Mouse (Mus musculus): ENCODE measurements around the gene Smyd3. TPM values are rescaled to one million over a fixed set of nuclear protein-coding genes. Genes with fewer than 3 reads are reported as not detected.

Smyd3 gene
- total RNA-seq, 2 experiments from 2014 or later, result 7.8 TPM

GRCm38 (mm10) chr1:178989485-178989884, 528.4 kb downstream of the Smyd3 start:
- DNase-seq (ENCODE audit: low spot score in 2 of 2), result no peak

- DNase-seq (ENCODE audit: low spot score in 2 of 2), result no peak
These were observed 529.7 kb downstream of the Smyd3 start for GRCm38 (mm10) chr1:178988176-178988575.

GRCm38 (mm10) chr1:178981641-178982040, 536.2 kb downstream of the Smyd3 start:
- no peak for DNase-seq (ENCODE audit: low spot score in 2 of 2)

GRCm38 (mm10) chr1:178980185-178980584, 537.7 kb downstream of the Smyd3 start:
- DNase-seq (ENCODE audit: low spot score in 2 of 2), result no peak

GRCm38 (mm10) chr1:178978617-178979245, 539.1 kb downstream of the Smyd3 start:
- no peak for DNase-seq (ENCODE audit: low spot score in 2 of 2)

- DNase-seq (ENCODE audit: low spot score in 2 of 2), result no peak
These were observed 545.8 kb downstream of the Smyd3 start for GRCm38 (mm10) chr1:178972055-178972454.

GRCm38 (mm10) chr1:178961661-178962060, 556.2 kb downstream of the Smyd3 start:
- no peak for DNase-seq (ENCODE audit: low spot score in 2 of 2)

GRCm38 (mm10) chr1:178960015-178960559, 557.8 kb downstream of the Smyd3 start:
- peak; percentile 65 to 79 for DNase-seq (ENCODE audit: low spot score in 2 of 2)

- DNase-seq (ENCODE audit: low spot score in 2 of 2), result no peak
These were observed 559.2 kb downstream of the Smyd3 start for GRCm38 (mm10) chr1:178958641-178959040.

GRCm38 (mm10) chr1:178952910-178953309, 564.9 kb downstream of the Smyd3 start:
- no peak for DNase-seq (ENCODE audit: low spot score in 2 of 2)

- DNase-seq (ENCODE audit: low spot score in 2 of 2), result no peak
These were observed 575.4 kb downstream of the Smyd3 start for GRCm38 (mm10) chr1:178942251-178942963.

- no peak for DNase-seq (ENCODE audit: low spot score in 2 of 2)
These were observed 577.5 kb downstream of the Smyd3 start for GRCm38 (mm10) chr1:178940353-178940752.

- DNase-seq (ENCODE audit: low spot score in 2 of 2), result no peak
These were observed 580.9 kb downstream of the Smyd3 start for GRCm38 (mm10) chr1:178936976-178937375.

GRCm38 (mm10) chr1:178936457-178936856, 581.4 kb downstream of the Smyd3 start:
- no peak for DNase-seq (ENCODE audit: low spot score in 2 of 2)

- peak in 1 of 2 experiments; percentile 39 for DNase-seq (ENCODE audit: low spot score in 2 of 2)
These were observed 583.7 kb downstream of the Smyd3 start for GRCm38 (mm10) chr1:178933953-178934637.

GRCm38 (mm10) chr1:178929531-178929930, 588.3 kb downstream of the Smyd3 start:
- no peak for DNase-seq (ENCODE audit: low spot score in 2 of 2)

- DNase-seq (ENCODE audit: low spot score in 2 of 2), result no peak
These were observed 593.2 kb downstream of the Smyd3 start for GRCm38 (mm10) chr1:178924492-178925183.

GRCm38 (mm10) chr1:178917194-178917902, 600.5 kb downstream of the Smyd3 start:
- peak in 1 of 2 experiments; percentile 33 for DNase-seq (ENCODE audit: low spot score in 2 of 2)

GRCm38 (mm10) chr1:178915056-178915455, 602.8 kb downstream of the Smyd3 start:
- no peak for DNase-seq (ENCODE audit: low spot score in 2 of 2)

GRCm38 (mm10) chr1:178912936-178913716, 604.7 kb downstream of the Smyd3 start:
- no peak for DNase-seq (ENCODE audit: low spot score in 2 of 2)
